Mouse (Mus musculus): ENCODE measurements at regions not wholly inside any gene's neighbourhood (a gene's known extent, or its start where the extent isn't known, plus 50 kb on each side); places are given as distances from the start of the nearest gene placed in this dataset.

GRCm38 (mm10) chr5:118435556-118435950 lies 124.9 kb upstream of the Med13l start:
- Histone ChIP-seq H3K27ac (ENCODE audit: low read depth, low read length) (no peak overlapping the region), H3K4me1 (ENCODE audit: control insufficient read depth, insufficient read depth, low read length) (peaks cover 6% of the 10 kb centered on the region; the same call in 1 of the 2 replicates), H3K4me3 (ENCODE audit: low read depth, low read length) (no peak overlapping the region), H3K9me3 (ENCODE audit: control insufficient read depth, low read length) (no peaks in the 10 kb centered on the region), H3K4me2 (ENCODE audit: low read depth) (no peak overlapping the region), H3K9ac (ENCODE audit: low read length) (no peak overlapping the region), H3K27me3 (ENCODE audit: control insufficient read depth, insufficient read depth, low read length) (peaks cover 23% of the 10 kb centered on the region), H3K36me3 (ENCODE audit: control insufficient read depth, insufficient read depth, low read length) (no peaks in the 10 kb centered on the region)
- WGBS = 25% methylated on average over 7 of the region's 7 CpGs
- DNase-seq (ENCODE audit: low spot score) (no peak), ATAC-seq (ENCODE audit: insufficient read depth, low FRiP score, low TSS enrichment) (no peak)

DNA sequence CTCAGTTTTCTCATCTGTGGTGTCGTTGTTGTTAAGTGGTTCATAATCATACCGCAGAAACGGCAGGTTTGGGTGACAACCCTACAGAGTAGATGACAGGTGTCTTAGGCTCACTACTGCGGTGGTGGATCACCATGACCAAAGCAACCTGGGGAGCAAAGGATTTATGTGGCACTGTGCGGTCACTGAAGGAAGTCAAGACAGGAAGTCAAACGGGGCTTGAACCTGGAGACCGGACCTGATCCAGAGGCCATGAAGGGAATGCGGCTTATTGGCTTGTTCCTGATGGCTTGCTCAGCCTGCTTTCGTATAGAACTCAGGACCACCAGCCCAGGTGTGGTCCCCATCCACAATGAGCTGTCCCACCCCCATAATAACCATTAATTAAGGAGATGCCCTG lies 124.4 kb upstream of the Med13l start:
- Histone ChIP-seq H3K4me2 (ENCODE audit: low read depth) (no peak overlapping the region), H3K9ac (ENCODE audit: low read length) (no peak overlapping the region), H3K27me3 (ENCODE audit: control insufficient read depth, insufficient read depth, low read length) (peaks cover 23% of the 10 kb centered on the region), H3K9me3 (ENCODE audit: control insufficient read depth, low read length) (no peaks in the 10 kb centered on the region), H3K4me3 (ENCODE audit: low read depth, low read length) (no peak overlapping the region), H3K36me3 (ENCODE audit: control insufficient read depth, insufficient read depth, low read length) (no peaks in the 10 kb centered on the region), H3K27ac (ENCODE audit: low read depth, low read length) (no peak overlapping the region), H3K4me1 (ENCODE audit: control insufficient read depth, insufficient read depth, low read length) (peaks cover 6% of the 10 kb centered on the region; the same call in 1 of the 2 replicates)
- no peak for DNase-seq (ENCODE audit: low spot score)
- 20% methylated on average over 9 of the region's 9 CpGs for WGBS
- ATAC-seq (ENCODE audit: insufficient read depth, low FRiP score, low TSS enrichment) = no peak

DNA sequence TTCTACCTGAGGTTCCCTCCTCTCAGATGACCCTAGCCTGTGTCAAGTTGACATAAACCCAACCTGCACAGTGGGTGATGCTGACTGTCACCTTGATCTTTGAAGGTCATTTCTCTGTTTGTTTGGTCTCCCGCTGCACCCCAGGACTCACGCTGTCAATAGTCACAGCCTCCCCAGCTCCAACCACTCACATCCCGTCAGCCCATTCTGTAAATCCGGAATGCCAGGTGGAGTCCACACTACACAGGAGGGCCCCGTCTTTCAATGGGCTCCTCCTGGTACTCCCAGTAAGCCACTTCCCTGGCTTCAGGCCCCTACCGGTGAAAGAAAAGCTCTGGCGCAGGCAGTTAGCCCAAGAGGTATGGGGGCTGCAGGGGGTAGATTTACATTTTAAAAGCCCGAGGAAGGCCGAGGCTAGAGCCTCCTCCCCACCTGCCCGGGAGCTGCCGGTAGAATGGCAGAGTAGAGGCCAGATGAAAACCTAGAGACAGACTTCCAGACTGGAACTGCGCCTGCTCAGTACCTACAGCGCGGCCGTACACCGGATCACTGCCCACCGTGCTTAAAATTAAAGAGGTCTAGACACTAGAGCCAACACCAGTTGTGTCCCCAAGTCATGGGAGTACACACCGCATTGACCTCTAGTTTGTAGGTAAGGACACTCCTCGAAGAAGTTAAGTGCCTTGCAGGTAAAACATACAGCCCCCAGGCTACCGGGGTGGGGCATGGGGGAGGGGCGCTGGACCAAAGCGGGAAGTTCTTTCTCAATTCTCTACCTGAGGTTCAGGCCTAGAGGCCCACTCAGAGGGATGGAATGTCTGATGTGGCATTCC lies 123.8 kb upstream of the Med13l start:
- peaks cover 6% of the 10 kb centered on the region; the same call in 1 of the 2 replicates for H3K4me1 ChIP-seq (ENCODE audit: control insufficient read depth, insufficient read depth, low read length)
- no peak overlapping the region for H3K4me3 ChIP-seq (ENCODE audit: low read depth, low read length)
- 7% methylated on average over 22 of the region's 22 CpGs for WGBS
- H3K27ac ChIP-seq (ENCODE audit: low read depth, low read length) = no peak overlapping the region
- H3K36me3 ChIP-seq (ENCODE audit: control insufficient read depth, insufficient read depth, low read length) = no peaks in the 10 kb centered on the region
- peak overlapping the region; percentile 19; the same call in 1 of the 2 replicates for H3K4me2 ChIP-seq (ENCODE audit: low read depth)
- ATAC-seq (ENCODE audit: insufficient read depth, low FRiP score, low TSS enrichment) (no peak), DNase-seq (ENCODE audit: low spot score) (no peak)
- no peaks in the 10 kb centered on the region for H3K9me3 ChIP-seq (ENCODE audit: control insufficient read depth, low read length)
- H3K9ac ChIP-seq (ENCODE audit: low read length) = no peak overlapping the region
- peaks cover 23% of the 10 kb centered on the region for H3K27me3 ChIP-seq (ENCODE audit: control insufficient read depth, insufficient read depth, low read length)

GRCm38 (mm10) chr5:118437307-118437610 lies 123.2 kb upstream of the Med13l start:
- WGBS = 27% methylated on average over 7 of the region's 7 CpGs
- H3K27me3 ChIP-seq (ENCODE audit: control insufficient read depth, insufficient read depth, low read length) = peaks cover 23% of the 10 kb centered on the region
- no peak for ATAC-seq (ENCODE audit: insufficient read depth, low FRiP score, low TSS enrichment)

DNA sequence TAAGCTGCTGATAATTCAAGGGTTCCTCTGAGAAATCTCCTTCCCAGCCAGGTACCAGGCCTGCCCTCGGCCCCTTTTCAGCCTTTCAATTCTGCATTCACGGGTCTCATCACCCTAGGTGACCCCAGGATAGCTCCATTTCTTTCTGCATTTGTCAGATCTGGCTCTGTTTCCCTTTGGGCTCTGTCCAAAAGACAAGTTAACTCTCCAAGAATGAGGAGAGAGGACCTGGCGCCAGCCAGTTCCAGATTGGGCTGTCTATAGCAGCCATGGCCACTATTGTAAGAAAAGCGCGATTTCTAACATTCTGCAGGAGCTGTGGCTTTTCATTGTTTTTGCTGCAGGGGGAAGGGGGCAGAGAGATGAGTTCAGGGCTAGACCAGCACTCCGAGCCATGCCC lies 122.5 kb upstream of the Med13l start:
- Histone ChIP-seq H3K9me3 (ENCODE audit: control insufficient read depth, low read length) (no peaks in the 10 kb centered on the region), H3K9ac (ENCODE audit: low read length) (no peak overlapping the region), H3K4me3 (ENCODE audit: low read depth, low read length) (no peak overlapping the region), H3K4me1 (ENCODE audit: control insufficient read depth, insufficient read depth, low read length) (peaks cover 6% of the 10 kb centered on the region; the same call in 1 of the 2 replicates), H3K36me3 (ENCODE audit: control insufficient read depth, insufficient read depth, low read length) (no peaks in the 10 kb centered on the region), H3K4me2 (ENCODE audit: low read depth) (no peak overlapping the region), H3K27ac (ENCODE audit: low read depth, low read length) (no peak overlapping the region), H3K27me3 (ENCODE audit: control insufficient read depth, insufficient read depth, low read length) (peaks cover 23% of the 10 kb centered on the region)
- no peak for DNase-seq (ENCODE audit: low spot score)
- ATAC-seq (ENCODE audit: insufficient read depth, low FRiP score, low TSS enrichment) = no peak
- WGBS = 52% methylated on average over 6 of the region's 6 CpGs

More at GRCm38 (mm10) chr5:118437307-118437610, 123.2 kb upstream of the Med13l start:
- Histone ChIP-seq H3K4me1 (ENCODE audit: control insufficient read depth, insufficient read depth, low read length) (peaks cover 6% of the 10 kb centered on the region; the same call in 1 of the 2 replicates), H3K27ac (ENCODE audit: low read depth, low read length) (no peak overlapping the region), H3K9me3 (ENCODE audit: control insufficient read depth, low read length) (no peaks in the 10 kb centered on the region), H3K4me3 (ENCODE audit: low read depth, low read length) (no peak overlapping the region), H3K4me2 (ENCODE audit: low read depth) (no peak overlapping the region), H3K9ac (ENCODE audit: low read length) (no peak overlapping the region), H3K36me3 (ENCODE audit: control insufficient read depth, insufficient read depth, low read length) (no peaks in the 10 kb centered on the region)
- no peak for DNase-seq (ENCODE audit: low spot score)

GRCm38 (mm10) chr5:118444538-118445251 lies 115.8 kb upstream of the Med13l start:
- Histone ChIP-seq H3K4me1 (ENCODE audit: control insufficient read depth, insufficient read depth, low read length) (peaks cover 6% of the 10 kb centered on the region; the same call in 1 of the 2 replicates), H3K4me3 (ENCODE audit: low read depth, low read length) (no peak overlapping the region), H3K27ac (ENCODE audit: low read depth, low read length) (no peak overlapping the region), H3K27me3 (ENCODE audit: control insufficient read depth, insufficient read depth, low read length) (no peaks in the 10 kb centered on the region), H3K36me3 (ENCODE audit: control insufficient read depth, insufficient read depth, low read length) (no peaks in the 10 kb centered on the region), H3K9me3 (ENCODE audit: control insufficient read depth, low read length) (no peaks in the 10 kb centered on the region), H3K9ac (ENCODE audit: low read length) (no peak overlapping the region), H3K4me2 (ENCODE audit: low read depth) (no peak overlapping the region)
- 8% methylated on average over 8 of the region's 8 CpGs for WGBS
- DNase-seq (ENCODE audit: low spot score) = no peak
- ATAC-seq (ENCODE audit: insufficient read depth, low FRiP score, low TSS enrichment) = no peak

DNA sequence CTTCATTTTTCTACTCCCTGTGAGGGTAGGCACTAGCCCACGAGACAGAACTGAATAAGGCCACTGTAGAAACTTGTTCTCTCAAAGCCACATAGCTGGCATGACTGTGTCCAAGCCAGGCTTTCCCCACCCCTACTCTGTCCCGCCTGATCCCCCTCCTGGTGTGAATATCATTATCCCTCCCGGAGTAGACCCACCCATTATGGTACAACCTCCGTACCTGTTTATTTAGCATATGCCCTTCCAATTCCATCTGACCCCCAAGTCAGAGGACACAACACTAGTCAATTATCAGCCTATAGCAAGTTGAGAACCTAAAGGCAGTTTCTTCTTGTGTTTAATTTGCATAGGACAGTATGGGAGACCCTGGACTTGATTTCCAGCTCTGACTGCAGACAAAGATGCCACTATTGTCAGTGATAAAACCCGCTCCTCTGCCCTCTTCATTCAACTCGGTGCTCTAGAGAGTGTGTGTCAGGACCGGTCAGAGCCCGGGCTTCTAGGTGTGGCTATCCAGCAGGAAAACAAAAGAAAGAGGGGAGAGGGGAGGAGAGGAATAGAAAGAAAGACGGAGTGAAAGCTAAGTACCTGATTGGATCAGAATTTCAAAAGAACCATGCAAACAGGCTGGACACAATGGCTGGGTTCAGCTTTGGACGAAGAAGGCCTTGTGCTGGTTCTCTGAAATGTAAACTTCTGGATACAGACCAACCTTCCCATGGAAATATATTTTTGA lies 115.1 kb upstream of the Med13l start:
- H3K27ac ChIP-seq (ENCODE audit: low read depth, low read length) = no peak overlapping the region
- no peak overlapping the region for H3K4me2 ChIP-seq (ENCODE audit: low read depth)
- H3K36me3 ChIP-seq (ENCODE audit: control insufficient read depth, insufficient read depth, low read length) = no peaks in the 10 kb centered on the region
- no peak overlapping the region for H3K4me3 ChIP-seq (ENCODE audit: low read depth, low read length)
- H3K4me1 ChIP-seq (ENCODE audit: control insufficient read depth, insufficient read depth, low read length) = peaks cover 6% of the 10 kb centered on the region; the same call in 1 of the 2 replicates
- DNase-seq (ENCODE audit: low spot score) = no peak
- H3K9me3 ChIP-seq (ENCODE audit: control insufficient read depth, low read length) = no peaks in the 10 kb centered on the region
- 17% methylated on average over 10 of the region's 10 CpGs for WGBS
- no peaks in the 10 kb centered on the region for H3K27me3 ChIP-seq (ENCODE audit: control insufficient read depth, insufficient read depth, low read length)
- no peak for ATAC-seq (ENCODE audit: insufficient read depth, low FRiP score, low TSS enrichment)
- H3K9ac ChIP-seq (ENCODE audit: low read length) = no peak overlapping the region

GRCm38 (mm10) chr5:118445988-118446280 lies 114.5 kb upstream of the Med13l start:
- WGBS = 81% methylated on average over 1 of the region's 1 CpGs
- Histone ChIP-seq H3K4me3 (ENCODE audit: low read depth, low read length) (no peak overlapping the region), H3K27ac (ENCODE audit: low read depth, low read length) (no peak overlapping the region), H3K4me1 (ENCODE audit: control insufficient read depth, insufficient read depth, low read length) (peaks cover 6% of the 10 kb centered on the region; the same call in 1 of the 2 replicates), H3K27me3 (ENCODE audit: control insufficient read depth, insufficient read depth, low read length) (no peaks in the 10 kb centered on the region), H3K4me2 (ENCODE audit: low read depth) (no peak overlapping the region), H3K36me3 (ENCODE audit: control insufficient read depth, insufficient read depth, low read length) (no peaks in the 10 kb centered on the region), H3K9ac (ENCODE audit: low read length) (no peak overlapping the region), H3K9me3 (ENCODE audit: control insufficient read depth, low read length) (no peaks in the 10 kb centered on the region)
- DNase-seq (ENCODE audit: low spot score) (no peak), ATAC-seq (ENCODE audit: insufficient read depth, low FRiP score, low TSS enrichment) (no peak)
